Mouse (Mus musculus) left cerebral cortex, adult 18-20 months (tissue): ENCODE measurements around the gene Mrps21. TPM values are rescaled to one million over a fixed set of nuclear protein-coding genes. Genes with fewer than 3 reads are reported as not detected.

Source experiments
- DNase-seq, 2 experiments: peaks; one replicate each; pipeline ENCODE4 v3.0.0; 2021 to 2022; ENCODE audit warnings: low spot score in 2 of 2, mixed read lengths in 1 of 2
- total RNA-seq, 2 experiments: library from RNA; stranded (reverse); gene quantifications; 2 replicates each; pipeline ENCODE4 v1.2.3; 2021

Mrps21 gene
- total RNA-seq, 2 experiments from 2014 or later: 163 to 166 TPM

- no peak for DNase-seq
Observed at GRCm38 (mm10) chr3:95856115-95856514, 15.2 kb downstream of the Mrps21 start.

GRCm38 (mm10) chr3:95855502-95856089 lies 15.7 kb downstream of the Mrps21 start, which contains the start of gene Prpf3:
Gene Prpf3 (minus strand): TSS chr3:95855885.
- peak; percentile 94 to 96 for DNase-seq

GRCm38 (mm10) chr3:95851317-95851716 lies 20.0 kb downstream of the Mrps21 start:
- no peak for DNase-seq

- no peak for DNase-seq
Observed at GRCm38 (mm10) chr3:95850611-95851010, 20.7 kb downstream of the Mrps21 start.

GRCm38 (mm10) chr3:95842503-95843214 lies 28.7 kb downstream of the Mrps21 start:
- DNase-seq: no peak

GRCm38 (mm10) chr3:95839250-95839649 lies 32.1 kb downstream of the Mrps21 start:
- no peak for DNase-seq

- DNase-seq: no peak
Observed at GRCm38 (mm10) chr3:95829053-95829452, 42.3 kb downstream of the Mrps21 start.

- no peak for DNase-seq
Observed at GRCm38 (mm10) chr3:95826275-95826674, 45.0 kb downstream of the Mrps21 start.

GRCm38 (mm10) chr3:95820046-95821010 lies 51.0 kb downstream of the Mrps21 start:
- DNase-seq: no peak

- DNase-seq: peak; percentile 100
Observed at GRCm38 (mm10) chr3:95819351-95819985, 51.9 kb downstream of the Mrps21 start.

- DNase-seq: peak; percentile 70 to 83
Observed at GRCm38 (mm10) chr3:95818571-95819288, 52.6 kb downstream of the Mrps21 start, which contains the start of gene Rprd2. Gene Rprd2 (minus strand): TSS chr3:95818863.

GRCm38 (mm10) chr3:95818026-95818511 lies 53.2 kb downstream of the Mrps21 start:
- peak in 1 of 2 experiments; percentile 13 for DNase-seq

- DNase-seq: no peak
Observed at GRCm38 (mm10) chr3:95816681-95817080, 54.6 kb downstream of the Mrps21 start.

Other genes with a start within 250 kb of the Mrps21 start
- gene Ensa, start 246.5 kb downstream of the Mrps21 start, total RNA-seq: 100 to 1,000 TPM; 351 to 360 TPM
- 10 to 100 TPM; 59.7 to 64.1 TPM for gene Mcl1, start 212.7 kb downstream of the Mrps21 start, total RNA-seq
- 1 to 10 TPM; 4.4 to 8.2 TPM for gene Adamtsl4, start 183.6 kb downstream of the Mrps21 start, total RNA-seq
- gene Ecm1, start 131.9 kb downstream of the Mrps21 start, total RNA-seq: 10 to 100 TPM; 11.2 to 14.2 TPM
- gene Tars2, start 111.3 kb downstream of the Mrps21 start, total RNA-seq: 10 to 100 TPM; 37.1 to 39.4 TPM
- gene Rprd2, start 52.7 kb downstream of the Mrps21 start, total RNA-seq: 10 to 100 TPM; 64.4 to 64.7 TPM
- gene Prpf3, start 15.6 kb downstream of the Mrps21 start, total RNA-seq: 10 to 100 TPM; 30.1 to 32.8 TPM
- gene Ciart, start 10.7 kb upstream of the Mrps21 start, total RNA-seq: 10 to 100 TPM; 10.0 to 17.0 TPM
- gene BC028528, start 20.5 kb upstream of the Mrps21 start, total RNA-seq: 1 to 10 TPM; 3.6 to 6.3 TPM
- 10 to 100 TPM; 62.7 to 64.4 TPM for gene Aph1a, start 22.4 kb upstream of the Mrps21 start, total RNA-seq
- gene Car14, start 33.2 kb upstream of the Mrps21 start, total RNA-seq: 1 to 10 TPM; 6.0 to 7.8 TPM
- 100 to 1,000 TPM in 1 of 2 experiments, 10 to 100 TPM in 1; 95.1 to 109 TPM for gene Anp32e, start 57.7 kb upstream of the Mrps21 start, total RNA-seq
- 10 to 100 TPM; 73.6 to 81.9 TPM for gene Plekho1, start 124.5 kb upstream of the Mrps21 start, total RNA-seq
- gene Vps45, start 186.9 kb upstream of the Mrps21 start, total RNA-seq: 10 to 100 TPM; 46.4 to 46.7 TPM
- 10 to 100 TPM; 37.0 to 38.1 TPM for gene Otud7b, start 233.0 kb upstream of the Mrps21 start, total RNA-seq